Mouse (Mus musculus) embryonic facial prominence, embryonic 13.5 days (tissue): Measurements from ENCODE around the gene Olfr66. TPM values are rescaled to one million over a fixed set of nuclear protein-coding genes. Genes with fewer than 3 reads are reported as not detected.

Experiments used
- ATAC-seq: fragments of 200-750 bp; cut with Nextera tagmentation; 2 replicates; pipeline ENCODE4 v1.8.0; 2017; ENCODE audit warnings: low read depth; ENCODE audit not compliant: insufficient number of reproducible peaks, insufficient read depth, low FRiP score, low TSS enrichment
- H3K27ac ChIP-seq: fragments of 300-500 bp; sonication (generic); 2 replicates; pipeline ENCODE4 v1.5.1; 2015; ENCODE audit warnings: moderate library complexity, mild to moderate bottlenecking, inconsistent platforms
- H3K27me3 ChIP-seq: fragments of 300-500 bp; sonication (generic); 2 replicates; pipeline ENCODE4 v1.6.1; 2015; ENCODE audit warnings: mild to moderate bottlenecking, inconsistent platforms
- H3K36me3 ChIP-seq: fragments of 300-500 bp; sonication (generic); 2 replicates; pipeline ENCODE4 v1.6.1; 2015; ENCODE audit warnings: mild to moderate bottlenecking, inconsistent platforms
- H3K4me1 ChIP-seq: fragments of 300-500 bp; sonication (generic); 2 replicates; pipeline ENCODE4 v1.6.1; 2015; ENCODE audit warnings: inconsistent platforms
- H3K4me2 ChIP-seq: fragments of 300-500 bp; sonication (generic); 2 replicates; pipeline ENCODE4 v1.6.1; 2015; ENCODE audit warnings: moderate library complexity, mild to moderate bottlenecking, inconsistent platforms
- H3K4me3 ChIP-seq: fragments of 300-500 bp; sonication (generic); 2 replicates; pipeline ENCODE4 v1.5.1; 2015; ENCODE audit warnings: mild to moderate bottlenecking, inconsistent platforms
- H3K9ac ChIP-seq: fragments of 300-500 bp; sonication (generic); 2 replicates; pipeline ENCODE4 v1.6.1; 2015; ENCODE audit warnings: mild to moderate bottlenecking, inconsistent platforms
- H3K9me3 ChIP-seq: fragments of 300-500 bp; sonication (generic); 2 replicates; pipeline ENCODE4 v1.6.1; 2016; ENCODE audit warnings: inconsistent platforms
- WGBS: fragments of 180-500 bp; shearing (Covaris S2); methylation state at CpG from one replicate; pipeline ENCODE4 v1.1.7; 2015; ENCODE audit warnings: mixed read lengths; 5-methylcytosine and 5-hydroxymethylcytosine counted together
- polyA plus RNA-seq: library from polyadenylated mRNA; unstranded; fragments of >200 nt; fragmentation: Nextera tagmentation; extraction: Ambion mirVana; gene quantifications from 2 replicates; pipeline ENCODE4 v1.2.1, GENCODE M21; 2015

Olfr66 gene
- polyA plus RNA-seq, result not detected in 2 replicates

DNA sequence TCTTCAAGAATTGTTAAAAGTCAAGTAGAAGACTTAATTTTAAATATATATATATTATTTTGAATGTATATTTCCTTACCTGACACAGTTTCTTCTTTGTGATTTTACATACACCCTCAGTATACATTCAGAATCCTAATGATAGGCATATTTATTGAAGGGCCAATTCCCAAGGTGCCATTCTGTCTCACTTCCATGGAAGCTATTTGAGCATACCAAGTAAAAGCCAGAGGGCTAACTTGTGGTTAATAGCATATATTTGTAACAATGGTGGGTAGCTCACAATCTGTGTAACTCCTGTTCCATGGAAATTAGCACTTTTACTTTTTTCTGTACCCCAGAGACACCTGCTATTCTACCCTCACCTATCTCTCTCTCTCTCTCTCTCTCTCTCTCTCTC is at the start of gene Olfr66:
Olfr66 (minus strand) TSS at position 101 of the 400 bp plus-strand sequence.
- Histone ChIP-seq H3K36me3 (no peaks in the 10 kb centered on the region), H3K9ac (no peak within 1 kb of the TSS), H3K9me3 (no peaks in the 10 kb centered on the region), H3K4me1 (no peaks in the 10 kb centered on the region), H3K4me2 (no peak within 1 kb of the TSS), H3K4me3 (no peak within 1 kb of the TSS), H3K27ac (no peak within 1 kb of the TSS), H3K27me3 (no peaks in the 10 kb centered on the region)
- ATAC-seq, result no peak

DNA sequence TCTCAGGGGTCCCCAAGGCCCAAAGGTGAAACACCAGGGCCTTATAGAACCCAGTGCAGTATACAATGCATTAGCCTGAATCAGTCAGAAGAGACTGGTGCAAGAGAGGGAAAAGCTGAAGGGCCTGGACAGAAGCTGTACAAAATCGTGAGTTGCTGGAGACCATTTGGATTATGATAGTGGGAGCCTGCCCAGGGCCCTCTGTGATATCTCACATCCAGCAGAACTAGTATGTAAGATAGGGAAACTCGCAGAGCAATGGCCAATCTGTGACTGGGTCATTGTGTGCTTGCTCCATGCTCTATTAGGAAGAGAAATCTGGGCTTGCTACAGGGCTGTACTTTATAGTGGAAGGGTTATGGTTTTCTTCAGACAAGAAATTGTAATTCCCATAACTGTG is 48.2 kb upstream of the Olfr66 start, which contains the start of gene Olfr632:
Olfr632 (plus strand) TSS at position 84 of the 400 bp plus-strand sequence.
- Histone ChIP-seq H3K36me3 (no peaks in the 10 kb centered on the region), H3K4me1 (no peaks in the 10 kb centered on the region), H3K9me3 (no peaks in the 10 kb centered on the region), H3K9ac (no peak within 1 kb of the TSS), H3K4me2 (no peak within 1 kb of the TSS), H3K4me3 (no peak within 1 kb of the TSS), H3K27me3 (no peaks in the 10 kb centered on the region), H3K27ac (no peak within 1 kb of the TSS)
- no peak for ATAC-seq
- 77% methylated on average over 2 of the region's 2 CpGs for WGBS

DNA sequence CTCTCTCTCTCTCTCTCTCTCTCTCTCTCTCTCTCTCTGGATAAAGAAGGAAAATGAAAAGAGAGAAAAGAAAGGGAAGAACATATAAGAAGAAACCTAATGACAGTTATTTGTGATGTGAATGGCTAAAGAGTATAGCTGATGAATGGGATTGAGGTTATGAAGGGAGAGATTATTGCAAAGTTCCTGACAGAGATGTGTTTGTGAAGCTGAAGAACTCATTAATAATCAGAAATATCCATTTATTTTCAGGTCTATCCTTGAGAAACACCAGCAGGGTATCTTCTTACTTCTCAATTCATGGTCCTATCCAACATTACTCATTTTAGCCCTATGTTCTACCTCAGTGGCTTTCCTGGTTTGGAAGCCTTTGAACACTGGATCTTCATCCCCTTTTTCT is 42.5 kb upstream of the Olfr66 start, which contains the start of gene Olfr631:
Olfr631 (plus strand) TSS at position 301 of the 400 bp plus-strand sequence.
- H3K36me3 ChIP-seq, result no peaks in the 10 kb centered on the region
- H3K4me1 ChIP-seq, result no peaks in the 10 kb centered on the region
- H3K9me3 ChIP-seq, result no peaks in the 10 kb centered on the region
- H3K9ac ChIP-seq, result no peak within 1 kb of the TSS
- H3K4me3 ChIP-seq, result no peak within 1 kb of the TSS
- no peak within 1 kb of the TSS for H3K27ac ChIP-seq
- no peak for ATAC-seq
- no peak within 1 kb of the TSS for H3K4me2 ChIP-seq
- H3K27me3 ChIP-seq, result no peaks in the 10 kb centered on the region

DNA sequence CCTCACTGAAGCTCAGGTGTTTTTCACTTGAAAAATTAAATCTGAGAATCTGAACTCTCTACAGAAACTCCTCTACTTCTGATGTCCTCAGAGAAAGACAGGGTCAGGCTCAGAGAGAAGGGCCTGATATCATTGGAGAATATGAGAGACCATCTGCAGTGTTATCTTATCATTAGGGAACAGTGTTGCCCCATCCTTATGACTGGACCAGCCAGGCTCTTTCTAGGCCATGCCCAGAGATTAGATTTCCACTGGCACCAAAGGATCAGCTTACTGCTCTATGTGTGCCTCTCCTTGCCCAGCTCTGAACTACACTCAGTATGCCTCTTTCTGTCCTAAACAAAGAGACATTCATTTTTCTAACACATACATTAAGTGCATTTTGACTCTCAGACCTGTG is 29.3 kb upstream of the Olfr66 start:
- Histone ChIP-seq H3K4me2 (no peak overlapping the region), H3K9me3 (no peaks in the 10 kb centered on the region)
- ATAC-seq, result no peak

DNA sequence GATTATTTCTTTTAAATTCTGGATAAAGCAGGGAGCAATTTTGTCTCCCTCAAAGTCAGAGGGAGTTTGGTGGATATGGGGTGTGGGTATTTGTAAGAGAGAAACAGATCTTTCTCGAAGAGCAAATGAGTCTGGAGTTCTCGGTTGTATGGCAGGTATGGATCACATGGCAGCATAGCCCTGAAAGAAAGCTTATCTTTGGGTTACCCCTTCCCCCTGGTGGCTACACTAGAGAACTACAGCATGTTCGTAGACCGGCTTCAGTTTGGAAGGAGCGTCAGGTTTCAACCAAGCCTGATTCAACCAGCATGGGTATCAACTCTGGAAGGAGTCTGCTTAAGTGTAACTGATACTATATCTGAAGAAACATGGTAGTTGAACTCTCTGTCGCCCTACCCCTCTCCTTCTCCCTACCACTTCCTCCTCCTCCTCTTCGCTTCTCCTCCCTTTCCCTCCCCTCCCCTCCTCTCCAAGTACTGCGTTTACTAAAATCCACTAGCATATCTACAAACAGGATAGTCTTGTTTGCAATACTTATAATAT is 27.0 kb upstream of the Olfr66 start:
- 36% methylated on average over 8 of the region's 8 CpGs for WGBS
- Histone ChIP-seq H3K9ac (no peak overlapping the region), H3K27ac (no peak overlapping the region), H3K9me3 (no peaks in the 10 kb centered on the region), H3K36me3 (no peaks in the 10 kb centered on the region), H3K4me3 (no peak overlapping the region), H3K27me3 (no peaks in the 10 kb centered on the region), H3K4me1 (no peaks in the 10 kb centered on the region), H3K4me2 (no peak overlapping the region)
- no peak for ATAC-seq

More for the DNA sequence above, 29.3 kb upstream of the Olfr66 start:
- Histone ChIP-seq H3K4me1 (no peaks in the 10 kb centered on the region), H3K9ac (no peak overlapping the region), H3K27me3 (no peaks in the 10 kb centered on the region), H3K27ac (no peak overlapping the region), H3K36me3 (no peaks in the 10 kb centered on the region), H3K4me3 (no peak overlapping the region)

DNA sequence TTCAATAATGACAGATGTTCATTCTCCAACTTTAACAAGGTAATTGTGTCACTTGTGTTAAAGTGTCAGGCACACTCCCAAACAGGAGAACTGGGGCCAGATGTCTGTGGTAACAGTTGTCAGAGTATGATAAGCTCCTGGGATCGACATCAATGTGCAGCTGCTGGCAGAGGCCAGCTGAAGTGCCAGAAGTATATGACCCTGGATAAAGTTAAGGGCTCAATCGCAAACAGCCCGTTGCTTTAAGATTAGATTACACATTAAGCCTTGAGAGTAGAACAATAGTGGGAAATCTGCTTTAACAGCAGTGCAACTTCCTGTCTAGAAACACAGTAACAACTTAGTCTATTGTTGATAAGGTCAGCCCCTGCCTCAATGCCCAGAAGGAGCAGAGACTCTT is 24.0 kb upstream of the Olfr66 start:
- H3K4me1 ChIP-seq, result no peaks in the 10 kb centered on the region
- 24% methylated on average over 3 of the region's 3 CpGs for WGBS
- H3K27ac ChIP-seq, result no peak overlapping the region
- no peaks in the 10 kb centered on the region for H3K27me3 ChIP-seq
- no peak overlapping the region for H3K4me2 ChIP-seq
- no peak for ATAC-seq
- no peak overlapping the region for H3K4me3 ChIP-seq
- no peak overlapping the region for H3K9ac ChIP-seq
- H3K36me3 ChIP-seq, result no peaks in the 10 kb centered on the region
- H3K9me3 ChIP-seq, result no peaks in the 10 kb centered on the region

DNA sequence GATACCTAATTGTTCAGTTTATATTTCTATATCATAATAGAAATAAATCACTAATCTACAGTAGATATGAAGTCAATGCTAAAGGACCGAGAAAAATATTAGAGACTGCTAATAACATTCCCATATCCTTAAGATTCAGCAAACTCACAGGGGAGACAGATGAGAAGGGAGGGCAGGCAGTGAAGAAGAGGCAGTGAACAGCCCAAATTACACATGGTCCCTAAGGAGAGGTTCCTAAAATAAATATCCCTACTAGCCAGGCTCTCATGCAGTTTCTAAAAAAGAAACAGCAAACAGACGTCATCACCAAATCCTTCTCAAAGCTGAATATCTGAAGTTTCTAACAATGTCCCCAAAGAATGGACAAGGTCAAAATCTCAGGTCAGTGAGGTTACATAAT is 17.1 kb upstream of the Olfr66 start, which contains the start of gene Olfr65:
Olfr65 (plus strand) TSS at position 301 of the 400 bp plus-strand sequence.
- WGBS, result 67% methylated on average over 2 of the region's 2 CpGs
- H3K9me3 ChIP-seq, result no peaks in the 10 kb centered on the region
- no peak within 1 kb of the TSS for H3K4me2 ChIP-seq
- no peaks in the 10 kb centered on the region for H3K36me3 ChIP-seq
- no peaks in the 10 kb centered on the region for H3K4me1 ChIP-seq
- no peak within 1 kb of the TSS for H3K27ac ChIP-seq
- no peak for ATAC-seq
- no peaks in the 10 kb centered on the region for H3K27me3 ChIP-seq
- no peak within 1 kb of the TSS for H3K4me3 ChIP-seq
- H3K9ac ChIP-seq, result no peak within 1 kb of the TSS

- no peaks in the 10 kb centered on the region for H3K27me3 ChIP-seq
- ATAC-seq, result no peak
- 84% methylated on average over 1 of the region's 1 CpGs for WGBS
Measured at GRCm38 (mm10) chr7:103894385-103894784, 8.3 kb upstream of the Olfr66 start, which contains the start of gene Olfr64. TSS of gene Olfr64 (minus strand) at chr7:103894485.

GRCm38 (mm10) chr7:103877093-103877492 is 9.0 kb downstream of the Olfr66 start:
- H3K27ac ChIP-seq, result no peak overlapping the region
- no peak for ATAC-seq
- H3K4me3 ChIP-seq, result no peak overlapping the region
- no peaks in the 10 kb centered on the region for H3K27me3 ChIP-seq
- no peaks in the 10 kb centered on the region for H3K9me3 ChIP-seq
- H3K4me1 ChIP-seq, result no peaks in the 10 kb centered on the region
- H3K9ac ChIP-seq, result no peak overlapping the region
- no peak overlapping the region for H3K4me2 ChIP-seq
- H3K36me3 ChIP-seq, result no peaks in the 10 kb centered on the region
- WGBS, result 85% methylated on average over 2 of the region's 2 CpGs

More at GRCm38 (mm10) chr7:103894385-103894784, 8.3 kb upstream of the Olfr66 start, which contains the start of gene Olfr64:
- H3K4me3 ChIP-seq, result no peak within 1 kb of the TSS
- no peaks in the 10 kb centered on the region for H3K4me1 ChIP-seq
- no peaks in the 10 kb centered on the region for H3K36me3 ChIP-seq
- no peak within 1 kb of the TSS for H3K9ac ChIP-seq
- no peaks in the 10 kb centered on the region for H3K9me3 ChIP-seq
- no peak within 1 kb of the TSS for H3K4me2 ChIP-seq
- no peak within 1 kb of the TSS for H3K27ac ChIP-seq

DNA sequence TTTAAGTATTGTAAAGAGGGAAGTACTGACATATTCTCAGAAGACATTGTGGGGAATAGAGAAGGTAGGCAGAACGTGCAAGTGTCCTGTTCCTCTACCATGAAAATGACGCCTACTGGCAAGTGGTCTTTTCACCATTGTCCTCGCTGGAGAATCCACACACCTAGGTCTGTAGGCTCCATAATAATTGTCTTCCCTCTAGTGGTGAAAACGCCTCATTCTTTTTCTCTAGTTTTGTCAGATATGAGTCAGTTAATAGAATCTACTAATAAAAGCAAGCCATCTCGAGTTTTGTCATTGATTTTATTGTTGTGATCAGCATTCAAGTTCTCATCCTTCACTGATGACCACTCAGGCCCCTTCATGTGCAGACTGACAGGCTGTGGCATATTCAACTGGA is 11.6 kb downstream of the Olfr66 start:
- Histone ChIP-seq H3K27ac (no peak overlapping the region), H3K9ac (no peak overlapping the region), H3K4me3 (no peak overlapping the region), H3K4me1 (no peaks in the 10 kb centered on the region), H3K27me3 (no peaks in the 10 kb centered on the region), H3K9me3 (no peaks in the 10 kb centered on the region), H3K36me3 (no peaks in the 10 kb centered on the region), H3K4me2 (no peak overlapping the region)
- 45% methylated on average over 5 of the region's 5 CpGs for WGBS
- no peak for ATAC-seq

DNA sequence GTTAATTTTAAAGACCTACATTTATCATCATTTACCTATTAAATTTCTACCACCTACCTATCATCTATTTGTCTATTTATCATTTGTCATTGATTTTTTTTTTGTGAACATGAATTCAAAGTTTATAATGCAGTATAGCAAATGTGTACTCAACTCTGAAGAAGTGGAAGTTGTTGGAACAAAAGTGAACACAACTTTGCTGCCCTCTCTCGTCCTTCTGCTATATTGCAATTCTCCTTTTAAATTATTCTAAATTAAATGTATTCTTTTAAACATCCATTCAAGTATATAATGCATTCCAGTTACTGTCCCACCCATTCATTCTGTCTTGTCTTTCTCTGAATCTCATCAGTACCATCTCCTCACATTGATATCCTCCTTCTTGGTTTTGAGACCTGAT is 13.0 kb downstream of the Olfr66 start:
- Histone ChIP-seq H3K9me3 (no peaks in the 10 kb centered on the region), H3K4me2 (no peak overlapping the region), H3K4me3 (no peak overlapping the region), H3K27ac (no peak overlapping the region), H3K36me3 (no peaks in the 10 kb centered on the region), H3K4me1 (no peaks in the 10 kb centered on the region), H3K9ac (no peak overlapping the region), H3K27me3 (no peaks in the 10 kb centered on the region)
- WGBS, result 10% methylated on average over 1 of the region's 1 CpGs
- no peak for ATAC-seq

DNA sequence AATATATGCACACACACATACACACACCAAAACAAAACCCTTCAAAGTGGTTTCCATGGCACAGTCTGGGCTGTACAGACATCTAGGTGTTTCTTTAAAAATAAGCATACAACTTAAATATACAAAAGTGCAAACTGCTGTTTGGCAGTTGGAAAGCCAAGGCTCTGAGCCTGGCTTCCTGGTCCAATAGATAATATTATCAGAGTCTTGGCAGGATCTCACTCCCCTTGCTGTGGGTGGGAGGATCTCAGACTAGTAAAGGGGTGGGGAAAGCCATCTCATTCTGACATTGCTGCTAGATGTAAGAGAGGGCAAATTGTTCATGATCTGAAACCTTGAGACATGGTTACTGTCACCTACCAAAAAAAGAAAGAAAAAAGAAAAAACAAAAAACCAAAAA is 15.4 kb downstream of the Olfr66 start:
- H3K9me3 ChIP-seq, result no peaks in the 10 kb centered on the region

More for the DNA sequence above, 15.4 kb downstream of the Olfr66 start:
- Histone ChIP-seq H3K4me2 (no peak overlapping the region), H3K27ac (no peak overlapping the region), H3K4me3 (no peak overlapping the region), H3K27me3 (no peaks in the 10 kb centered on the region), H3K9ac (no peak overlapping the region), H3K4me1 (no peaks in the 10 kb centered on the region), H3K36me3 (no peaks in the 10 kb centered on the region)
- ATAC-seq, result no peak
